31 mouse cellular contexts compared by ENCODE assay signal in the genomic region with DNA sequence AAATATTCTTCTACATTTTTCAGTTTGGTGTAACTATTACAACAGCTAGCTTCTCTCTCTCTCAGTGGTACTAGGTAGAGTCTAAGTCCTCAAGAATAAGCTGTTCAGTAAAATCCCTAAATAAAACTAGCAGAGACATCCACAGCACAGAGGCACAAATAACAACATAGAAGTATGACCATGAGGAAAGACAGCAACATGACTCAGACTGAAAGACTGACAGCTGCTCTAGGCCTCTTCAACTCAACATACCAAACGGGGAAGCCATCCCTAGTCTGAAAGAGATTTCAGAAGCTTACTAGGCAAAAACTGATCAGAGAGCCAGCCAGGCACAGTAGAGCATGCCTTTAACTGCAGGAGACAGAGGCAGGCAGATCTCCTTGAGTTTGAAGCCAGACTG.
"Had no signal": no experiment of that assay in that cellular context is flagged by ENCODE, and none has a peak within 500 bp of the region (broad histone marks: within the 10 kb centered on the region; RNA-seq: fewer than 3 reads in every experiment).

No protein-coding gene starts in this region.

- H3K4me2 ChIP-seq: limb, embryonic 12.5 days; limb, embryonic 13.5 days; limb, embryonic 15.5 days; liver, embryonic 11.5 days; liver, embryonic 12.5 days; liver, embryonic 13.5 days; liver, embryonic 15.5 days; lung, embryonic 14.5 days; lung, embryonic 15.5 days; midbrain, embryonic 11.5 days; midbrain, embryonic 12.5 days; midbrain, embryonic 13.5 days; midbrain, embryonic 15.5 days; neural tube, embryonic 12.5 days had no signal

- H3K27me3 ChIP-seq: limb, embryonic 12.5 days; limb, embryonic 13.5 days; limb, embryonic 15.5 days; liver, embryonic 12.5 days; liver, embryonic 13.5 days; liver, embryonic 15.5 days; lung, embryonic 15.5 days; megakaryocyte, embryonic 14.5 days; midbrain, embryonic 12.5 days; midbrain, embryonic 13.5 days; midbrain, embryonic 15.5 days; neural tube, embryonic 12.5 days had no signal

- H3K4me3 ChIP-seq: limb, embryonic 10.5 days; limb, embryonic 12.5 days; limb, embryonic 13.5 days; limb, embryonic 15.5 days; liver, embryonic 12.5 days; liver, embryonic 13.5 days; liver, embryonic 15.5 days; lung, embryonic 15.5 days; megakaryocyte, embryonic 14.5 days; midbrain, embryonic 10.5 days; midbrain, embryonic 12.5 days; midbrain, embryonic 13.5 days; midbrain, embryonic 15.5 days; myocyte; neural tube, embryonic 12.5 days had no signal

- DNase-seq: left cerebral cortex, postnatal 4 days; liver; liver, embryonic 13.5 days; liver, postnatal 0 days; lung, adult 18-20 months; lung, adult 2 months; lung, embryonic 14.5 days; lung, postnatal 10 days; lung, postnatal 14 days; lung, postnatal 36 days; lung, postnatal 4 days; midbrain, embryonic 14.5 days had no signal

- ATAC-seq: liver, embryonic 12.5 days; liver, postnatal 0 days; lung, postnatal 0 days; midbrain, embryonic 13.5 days; midbrain, embryonic 15.5 days; midbrain, embryonic 16.5 days had no signal

- H3K4me1 ChIP-seq: limb, embryonic 10.5 days; limb, embryonic 12.5 days; limb, embryonic 13.5 days; limb, embryonic 15.5 days; liver, embryonic 12.5 days; liver, embryonic 13.5 days; liver, embryonic 15.5 days; lung, embryonic 15.5 days; megakaryocyte, embryonic 14.5 days; midbrain, embryonic 10.5 days; midbrain, embryonic 12.5 days; midbrain, embryonic 13.5 days; midbrain, embryonic 15.5 days; neural tube, embryonic 12.5 days had no signal

- H3K9me3 ChIP-seq: limb, embryonic 10.5 days; limb, embryonic 12.5 days; limb, embryonic 13.5 days; limb, embryonic 15.5 days; liver, embryonic 12.5 days; liver, embryonic 13.5 days; liver, embryonic 15.5 days; lung, embryonic 15.5 days; megakaryocyte, embryonic 14.5 days; midbrain, embryonic 10.5 days; midbrain, embryonic 12.5 days; midbrain, embryonic 13.5 days; midbrain, embryonic 15.5 days; neural tube, embryonic 12.5 days had no signal

- H3K9ac ChIP-seq: limb, embryonic 12.5 days; limb, embryonic 13.5 days; limb, embryonic 15.5 days; liver, embryonic 12.5 days; liver, embryonic 13.5 days; liver, embryonic 14.5 days; liver, embryonic 15.5 days; liver, postnatal 0 days; lung, embryonic 14.5 days; lung, embryonic 15.5 days; midbrain, embryonic 12.5 days; midbrain, embryonic 13.5 days; midbrain, embryonic 15.5 days; neural tube, embryonic 12.5 days had no signal

- H3K27ac ChIP-seq: limb, embryonic 10.5 days; limb, embryonic 12.5 days; limb, embryonic 13.5 days; limb, embryonic 15.5 days; liver, embryonic 12.5 days; liver, embryonic 13.5 days; liver, embryonic 14.5 days; liver, embryonic 15.5 days; lung, embryonic 15.5 days; midbrain, embryonic 10.5 days; midbrain, embryonic 12.5 days; midbrain, embryonic 13.5 days; midbrain, embryonic 15.5 days; neural tube, embryonic 12.5 days had no signal
